Mouse (Mus musculus) midbrain, embryonic 13.5 days (tissue): ENCODE measurements at regions not wholly inside any gene's neighbourhood (a gene's known extent, or its start where the extent isn't known, plus 50 kb on each side); places are given as distances from the start of the nearest gene placed in this dataset.

Source experiments
- ATAC-seq: fragments of 200-750 bp; cut with Nextera tagmentation; 2 replicates; pipeline ENCODE4 v1.8.0; 2017; ENCODE audit warnings: mild to moderate bottlenecking, moderate TSS enrichment, moderate library complexity
- H3K27ac ChIP-seq: fragments of 300-500 bp; sonication (generic); 2 replicates; pipeline ENCODE4 v1.5.1; 2015; ENCODE audit warnings: inconsistent platforms, mild to moderate bottlenecking, moderate library complexity
- H3K27me3 ChIP-seq: fragments of 300-500 bp; sonication (generic); 2 replicates; pipeline ENCODE4 v1.6.1; 2015; ENCODE audit warnings: mild to moderate bottlenecking, inconsistent platforms
- H3K36me3 ChIP-seq: fragments of 300-500 bp; sonication (generic); 2 replicates; pipeline ENCODE4 v1.6.1; 2015; ENCODE audit warnings: mild to moderate bottlenecking, inconsistent platforms
- H3K4me1 ChIP-seq: fragments of 300-500 bp; sonication (generic); replicated peaks from 2 replicates; pipeline ENCODE4 v1.6.1; 2015; ENCODE audit warnings: inconsistent platforms
- H3K4me2 ChIP-seq: fragments of 300-500 bp; sonication (generic); replicated peaks from 2 replicates; pipeline ENCODE4 v1.6.1; 2015; ENCODE audit warnings: moderate library complexity, mild to moderate bottlenecking, inconsistent platforms
- H3K4me3 ChIP-seq: fragments of 300-500 bp; sonication (generic); replicated peaks from 2 replicates; pipeline ENCODE4 v1.5.1; 2015; ENCODE audit warnings: mild to moderate bottlenecking, inconsistent platforms
- H3K9ac ChIP-seq: fragments of 300-500 bp; sonication (generic); replicated peaks from 2 replicates; pipeline ENCODE4 v1.6.1; 2015; ENCODE audit warnings: mild to moderate bottlenecking, inconsistent platforms
- H3K9me3 ChIP-seq: fragments of 300-500 bp; sonication (generic); 2 replicates; pipeline ENCODE4 v1.6.1; 2016; ENCODE audit warnings: mild to moderate bottlenecking, inconsistent platforms
- WGBS: fragments of 180-500 bp; shearing (Covaris S2); methylation state at CpG from one replicate; pipeline ENCODE4 v1.1.7; 2015; 5-methylcytosine and 5-hydroxymethylcytosine counted together

DNA sequence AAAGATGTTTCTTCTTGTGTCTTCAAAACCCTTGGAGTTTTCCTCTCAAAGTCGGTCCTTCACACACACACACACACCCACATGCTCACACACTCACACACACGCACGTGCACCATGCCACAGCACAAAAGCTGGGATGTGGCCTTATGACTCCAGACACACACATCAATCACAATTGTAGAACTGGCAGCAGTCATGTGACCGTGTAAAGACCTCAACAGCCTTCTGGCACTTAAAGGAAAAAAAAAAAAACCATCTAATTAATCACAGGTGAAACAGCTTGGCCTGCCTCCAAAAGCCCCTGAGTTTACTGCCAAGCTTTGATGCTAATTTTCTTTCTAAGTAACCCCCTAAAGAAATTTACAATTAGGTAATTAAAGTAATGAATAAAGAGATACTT, 147.1 kb downstream of the Gm45692 start:
- H3K9me3 ChIP-seq = no peaks in the 10 kb centered on the region
- H3K27ac ChIP-seq = no peak overlapping the region
- ATAC-seq = no peak
- no peak overlapping the region for H3K4me2 ChIP-seq
- no peak overlapping the region for H3K9ac ChIP-seq
- 60% methylated on average over 4 of the region's 4 CpGs for WGBS
- H3K36me3 ChIP-seq = no peaks in the 10 kb centered on the region
- peaks cover 6% of the 10 kb centered on the region; the same call in 1 of the 2 replicates for H3K27me3 ChIP-seq
- H3K4me3 ChIP-seq = no peak overlapping the region
- H3K4me1 ChIP-seq = peaks cover 47% of the 10 kb centered on the region

DNA sequence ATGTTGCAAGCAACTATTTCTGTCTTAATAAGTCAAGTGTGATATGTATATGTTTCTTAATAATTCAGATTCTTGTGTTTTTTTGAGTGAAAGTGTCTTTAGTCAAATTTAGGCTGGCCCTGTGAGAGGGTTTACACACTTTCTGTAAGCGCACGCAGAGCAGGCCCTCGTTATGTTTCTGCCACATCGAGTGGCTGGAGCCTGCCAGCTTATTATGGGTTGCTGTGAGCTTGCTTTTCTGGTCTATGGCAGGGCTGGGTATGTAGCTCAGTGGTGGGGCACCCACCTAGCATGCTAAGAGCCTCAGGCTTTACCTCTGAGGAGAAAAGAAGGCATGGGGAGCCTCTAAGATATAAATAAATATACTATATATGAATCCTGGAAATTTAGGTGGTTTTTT, 148.2 kb downstream of the Gm45692 start:
- H3K9ac ChIP-seq = no peak overlapping the region
- no peaks in the 10 kb centered on the region for H3K36me3 ChIP-seq
- no peak overlapping the region for H3K27ac ChIP-seq
- H3K4me1 ChIP-seq = peaks cover 47% of the 10 kb centered on the region
- no peak overlapping the region for H3K4me3 ChIP-seq
- H3K9me3 ChIP-seq = no peaks in the 10 kb centered on the region
- peaks cover 6% of the 10 kb centered on the region; the same call in 1 of the 2 replicates for H3K27me3 ChIP-seq
- H3K4me2 ChIP-seq = no peak overlapping the region
- ATAC-seq = no peak
- 67% methylated on average over 4 of the region's 4 CpGs for WGBS

- 47% methylated on average over 17 of the region's 17 CpGs for WGBS
- H3K4me3 ChIP-seq = no peak overlapping the region
- H3K27ac ChIP-seq = no peak overlapping the region
- no peak for ATAC-seq
- peaks cover 58% of the 10 kb centered on the region for H3K4me1 ChIP-seq
- H3K9ac ChIP-seq = no peak overlapping the region
- no peaks in the 10 kb centered on the region for H3K9me3 ChIP-seq
- no peak overlapping the region for H3K4me2 ChIP-seq
- H3K36me3 ChIP-seq = no peaks in the 10 kb centered on the region
- H3K27me3 ChIP-seq = 0 out of 2 replicates have a peak, but pooled peaks cover 4% of the 10 kb centered on the region
Measured at GRCm38 (mm10) chr8:26268751-26269415, 149.5 kb downstream of the Gm45692 start.

- no peaks in the 10 kb centered on the region for H3K36me3 ChIP-seq
- 35% methylated on average over 4 of the region's 4 CpGs for WGBS
- H3K27ac ChIP-seq = no peak overlapping the region
- no peak overlapping the region for H3K4me2 ChIP-seq
- H3K9ac ChIP-seq = no peak overlapping the region
- H3K27me3 ChIP-seq = 0 out of 2 replicates have a peak, but pooled peaks cover 7% of the 10 kb centered on the region
- peaks cover 32% of the 10 kb centered on the region for H3K4me1 ChIP-seq
- H3K4me3 ChIP-seq = no peak overlapping the region
- no peaks in the 10 kb centered on the region for H3K9me3 ChIP-seq
- no peak for ATAC-seq
Measured at GRCm38 (mm10) chr8:26272110-26272509, 152.8 kb downstream of the Gm45692 start.

DNA sequence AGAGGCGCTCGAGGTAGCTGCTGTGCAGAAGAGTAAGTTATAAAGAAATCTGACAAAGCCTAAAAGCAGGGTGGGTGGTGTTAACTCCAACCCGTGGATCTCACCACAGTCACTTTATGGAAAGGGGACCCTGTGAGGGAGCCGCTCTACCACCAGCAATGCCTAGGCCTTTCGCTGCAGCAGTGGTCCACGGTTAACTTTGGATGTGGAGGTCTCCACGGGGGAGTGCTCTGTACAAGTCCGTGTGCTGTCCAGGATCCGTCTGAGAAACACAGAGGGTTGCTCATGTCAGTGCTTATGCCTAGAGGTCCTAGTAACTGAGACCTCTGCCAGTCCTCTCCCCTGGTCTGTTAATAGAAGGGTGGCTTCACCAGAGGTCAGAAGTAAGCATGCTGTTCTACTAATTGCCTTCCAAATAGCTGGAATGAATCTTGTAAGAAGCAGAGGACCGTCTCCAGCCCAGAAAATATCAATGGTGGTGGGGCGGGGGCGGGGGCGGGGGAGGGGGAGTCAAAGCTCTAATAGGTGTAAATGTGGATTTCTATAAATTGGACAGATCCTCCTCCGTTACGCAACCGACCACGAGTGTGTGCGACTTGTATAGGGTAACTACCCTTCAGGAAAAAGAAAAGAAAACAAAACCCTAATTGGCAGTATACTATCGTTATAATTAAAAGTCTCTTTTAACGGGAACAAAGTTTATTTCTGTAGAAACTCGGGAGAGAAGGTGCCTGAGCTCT, 153.5 kb downstream of the Gm45692 start:
- Histone ChIP-seq H3K4me1 (peaks cover 30% of the 10 kb centered on the region), H3K27ac (no peak overlapping the region), H3K27me3 (0 out of 2 replicates have a peak, but pooled peaks cover 7% of the 10 kb centered on the region), H3K36me3 (no peaks in the 10 kb centered on the region), H3K9ac (no peak overlapping the region), H3K4me3 (no peak overlapping the region; the same call in 1 of the 2 replicates), H3K4me2 (peak overlapping the region; percentile 38), H3K9me3 (no peaks in the 10 kb centered on the region)
- no peak; the same call in 1 of the 2 replicates for ATAC-seq
- WGBS = 38% methylated on average over 21 of the region's 21 CpGs

DNA sequence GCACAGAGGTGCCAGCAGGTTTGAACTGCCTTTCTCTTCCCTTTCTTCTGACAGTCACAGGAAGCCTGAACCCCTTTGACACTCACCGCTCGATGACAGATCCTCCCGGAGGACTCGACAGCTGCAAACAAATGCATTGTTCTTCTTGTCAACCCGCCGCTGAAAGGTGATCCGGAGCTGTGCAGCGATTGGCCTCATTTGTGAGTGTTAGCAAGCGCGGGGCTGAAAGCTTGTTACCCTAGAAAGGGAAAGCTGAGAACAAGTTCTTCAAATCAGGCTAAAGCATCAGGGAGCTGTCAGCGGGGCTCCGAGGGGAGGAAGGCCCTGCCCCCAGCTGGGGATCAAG, 154.1 kb downstream of the Gm45692 start:
- H3K4me1 ChIP-seq = peaks cover 25% of the 10 kb centered on the region
- H3K9me3 ChIP-seq = no peaks in the 10 kb centered on the region
- peak; percentile 67 for ATAC-seq
- H3K4me2 ChIP-seq = peak overlapping the region; percentile 38
- WGBS = 1% methylated on average over 12 of the region's 12 CpGs
- no peak overlapping the region; the same call in 1 of the 2 replicates for H3K9ac ChIP-seq
- 0 out of 2 replicates have a peak, but pooled peaks cover 7% of the 10 kb centered on the region for H3K27me3 ChIP-seq
- H3K36me3 ChIP-seq = no peaks in the 10 kb centered on the region
- no peak overlapping the region; the same call in 1 of the 2 replicates for H3K4me3 ChIP-seq
- peak overlapping the region; percentile 40 for H3K27ac ChIP-seq

- Histone ChIP-seq H3K4me2 (peak overlapping the region; percentile 38), H3K27me3 (0 out of 2 replicates have a peak, but pooled peaks cover 7% of the 10 kb centered on the region), H3K9ac (no peak overlapping the region; the same call in 1 of the 2 replicates), H3K36me3 (no peaks in the 10 kb centered on the region), H3K27ac (peak overlapping the region; percentile 40), H3K4me1 (peaks cover 21% of the 10 kb centered on the region), H3K9me3 (no peaks in the 10 kb centered on the region), H3K4me3 (no peak overlapping the region)
- ATAC-seq = peak; percentile 24; the same call in 1 of the 2 replicates
- 47% methylated on average over 5 of the region's 5 CpGs for WGBS
Measured at GRCm38 (mm10) chr8:26273792-26274191, 154.5 kb downstream of the Gm45692 start.

- H3K4me3 ChIP-seq = no peak overlapping the region
- WGBS = 95% methylated on average over 6 of the region's 6 CpGs
- H3K9ac ChIP-seq = no peak overlapping the region
- H3K9me3 ChIP-seq = no peaks in the 10 kb centered on the region
- H3K27ac ChIP-seq = no peak overlapping the region
- peaks cover 14% of the 10 kb centered on the region for H3K4me1 ChIP-seq
- H3K4me2 ChIP-seq = no peak overlapping the region
- H3K27me3 ChIP-seq = 0 out of 2 replicates have a peak, but pooled peaks cover 6% of the 10 kb centered on the region
- no peak for ATAC-seq
- H3K36me3 ChIP-seq = no peaks in the 10 kb centered on the region
Measured at GRCm38 (mm10) chr8:26274481-26274880, 155.1 kb downstream of the Gm45692 start.

DNA sequence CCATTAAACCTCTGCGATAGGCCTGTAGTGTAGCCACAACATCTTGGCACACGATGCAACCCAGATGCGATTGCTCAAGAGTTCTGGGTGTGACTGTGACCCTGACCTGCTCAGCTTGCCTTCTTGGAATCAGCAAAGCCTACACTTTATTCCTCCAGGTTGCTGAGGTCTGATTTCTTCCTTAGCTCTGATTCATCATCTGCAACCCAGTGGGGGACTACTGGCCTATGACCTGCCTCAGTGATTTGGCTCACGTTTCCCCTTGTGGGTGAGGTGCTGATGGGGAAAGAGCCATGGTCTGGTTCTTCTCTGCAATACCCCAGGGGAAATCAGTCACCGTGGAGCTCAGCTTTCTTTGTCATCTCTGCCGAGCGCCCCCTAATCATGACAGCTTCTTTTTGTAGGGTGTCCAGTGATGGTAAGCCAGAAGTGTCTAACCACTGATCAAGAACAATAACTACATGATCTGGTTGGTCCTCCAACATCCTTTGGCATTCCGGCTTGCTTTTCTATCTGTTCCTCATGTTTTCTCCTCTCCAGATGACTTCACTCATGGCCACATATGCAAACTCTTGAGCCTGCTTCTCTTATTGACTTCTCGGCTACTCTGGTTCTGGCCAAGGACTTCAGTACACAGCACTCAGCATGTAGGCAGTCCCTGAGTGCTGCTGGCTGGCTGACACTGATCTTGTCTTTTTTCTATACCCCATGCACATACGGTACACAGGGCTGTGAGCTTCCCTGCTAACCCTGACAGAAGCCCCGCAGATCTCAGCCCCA, 163.0 kb downstream of the Gm45692 start:
- no peaks in the 10 kb centered on the region for H3K4me1 ChIP-seq
- ATAC-seq = no peak
- no peaks in the 10 kb centered on the region for H3K27me3 ChIP-seq
- no peaks in the 10 kb centered on the region for H3K9me3 ChIP-seq
- WGBS = 70% methylated on average over 11 of the region's 11 CpGs
- H3K4me3 ChIP-seq = no peak overlapping the region
- H3K9ac ChIP-seq = no peak overlapping the region
- no peak overlapping the region for H3K27ac ChIP-seq
- H3K36me3 ChIP-seq = no peaks in the 10 kb centered on the region
- H3K4me2 ChIP-seq = no peak overlapping the region

DNA sequence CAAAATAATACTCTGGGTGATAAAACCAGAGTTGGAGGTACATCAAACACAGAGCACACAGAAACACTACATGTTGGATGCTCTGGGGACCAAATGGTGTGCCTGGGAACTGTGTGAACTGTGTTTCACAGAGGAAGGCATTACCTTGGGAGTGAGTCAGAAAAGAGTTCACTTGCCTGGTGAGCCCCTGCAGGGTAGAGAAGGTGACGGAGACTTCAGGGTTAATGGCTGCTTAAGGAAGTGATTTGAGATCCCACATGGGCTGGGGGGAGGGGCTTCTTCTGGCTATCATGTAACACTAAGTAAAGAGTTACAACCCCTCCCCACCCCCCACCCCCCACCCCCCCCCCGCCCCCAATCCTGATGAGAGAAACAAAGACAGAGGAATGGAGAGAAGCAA, 164.6 kb downstream of the Gm45692 start:
- Histone ChIP-seq H3K4me2 (no peak overlapping the region), H3K9me3 (no peaks in the 10 kb centered on the region), H3K4me1 (no peaks in the 10 kb centered on the region), H3K4me3 (no peak overlapping the region), H3K9ac (no peak overlapping the region), H3K36me3 (no peaks in the 10 kb centered on the region), H3K27ac (no peak overlapping the region), H3K27me3 (no peaks in the 10 kb centered on the region)
- no peak for ATAC-seq
- WGBS = 89% methylated on average over 2 of the region's 2 CpGs

DNA sequence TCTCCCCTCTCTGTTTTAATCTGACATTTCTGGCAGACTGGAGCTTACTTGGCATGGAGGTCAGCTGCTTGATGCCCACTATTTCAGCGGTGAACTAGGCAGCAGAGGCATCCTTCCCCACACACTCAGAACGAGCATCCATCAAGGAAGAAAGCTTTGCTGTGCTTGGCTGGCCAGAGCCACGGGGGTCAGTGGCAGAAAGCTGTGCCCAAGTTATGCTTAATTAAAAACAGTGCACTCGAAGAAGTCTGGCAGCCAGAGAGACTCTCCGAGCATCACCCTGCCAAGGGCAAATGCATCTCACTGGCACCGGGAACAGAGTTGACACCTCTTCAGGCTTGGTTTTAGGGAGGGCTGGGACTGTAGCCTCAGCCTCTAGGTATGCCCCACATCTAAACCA, 168.3 kb downstream of the Gm45692 start:
- Histone ChIP-seq H3K4me1 (no peaks in the 10 kb centered on the region), H3K27me3 (no peaks in the 10 kb centered on the region), H3K36me3 (no peaks in the 10 kb centered on the region), H3K4me2 (no peak overlapping the region), H3K9ac (no peak overlapping the region), H3K4me3 (no peak overlapping the region), H3K27ac (no peak overlapping the region), H3K9me3 (no peaks in the 10 kb centered on the region)
- WGBS = 63% methylated on average over 6 of the region's 6 CpGs
- ATAC-seq = no peak

- Histone ChIP-seq H3K27ac (no peak overlapping the region), H3K4me3 (no peak overlapping the region), H3K4me2 (no peak overlapping the region), H3K9ac (no peak overlapping the region), H3K4me1 (no peaks in the 10 kb centered on the region), H3K27me3 (no peaks in the 10 kb centered on the region), H3K9me3 (no peaks in the 10 kb centered on the region), H3K36me3 (no peaks in the 10 kb centered on the region)
- WGBS = 93% methylated on average over 4 of the region's 4 CpGs
- no peak for ATAC-seq
Measured at GRCm38 (mm10) chr8:26288163-26288562, 168.8 kb downstream of the Gm45692 start.
